Mouse (Mus musculus): ENCODE results near the gene Gm5591.
"Not testable (repeated sequence)": the region's sequence is repeated elsewhere in the genome, so short reads cannot be mapped to it uniquely, and the experiment has no call there.

Gm5591 gene

DNA sequence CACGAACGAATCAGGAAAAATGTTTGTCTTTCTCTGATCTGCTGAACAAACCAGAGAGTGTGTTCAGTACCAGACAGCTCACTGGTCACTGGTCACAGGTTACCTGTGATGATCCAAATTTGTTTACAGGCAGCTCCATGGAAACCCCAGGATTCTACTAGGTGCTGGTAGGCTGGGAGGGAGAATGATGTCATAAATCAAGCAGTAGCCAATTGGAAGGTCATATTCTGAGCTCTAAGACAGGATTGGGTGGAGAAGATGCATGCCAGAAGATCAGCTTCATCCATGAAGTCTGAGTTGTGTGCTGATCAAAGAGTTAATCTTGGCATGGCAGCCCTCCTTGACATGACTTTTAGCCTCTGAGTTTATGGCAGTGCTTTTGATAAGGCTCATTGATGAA is at the start of gene Gm5591:
Gene Gm5591 (minus strand): TSS at position 101 of the 400 bp plus-strand sequence.
- not testable (repeated sequence) for DNase-seq (ENCODE audit: low read depth, low spot score)

DNA sequence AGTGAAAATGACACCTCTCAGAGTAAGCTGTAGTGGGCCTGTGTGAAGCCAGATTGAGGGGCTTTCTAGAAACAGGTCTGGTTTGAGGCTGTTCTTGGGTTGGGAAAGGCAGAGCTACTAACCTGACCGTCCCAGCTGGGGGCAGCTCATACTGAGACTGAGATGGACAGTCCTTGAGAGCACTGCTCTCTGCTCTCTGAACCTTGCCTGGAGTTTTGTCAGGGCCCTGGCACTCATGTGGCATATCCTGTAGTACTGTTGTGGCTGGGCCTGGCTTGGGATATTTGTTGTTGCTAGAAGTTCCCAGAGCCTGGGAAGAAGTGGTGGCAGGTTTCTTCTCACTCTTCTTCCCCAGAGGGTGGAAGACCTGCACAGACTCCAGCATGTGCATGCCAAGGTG is 39.5 kb downstream of the Gm5591 start:
- not testable (repeated sequence) for DNase-seq (ENCODE audit: low read depth, low spot score)

Data from mesoderm, embryonic 11.5 days (tissue).